Mouse (Mus musculus) cerebellum, adult 18-20 months (tissue): ENCODE results near the gene Smim5.

Experiments
- DNase-seq, 2 experiments: peaks; one replicate each; pipeline ENCODE4 v3.0.0; 2021

The Smim5 gene

GRCm38 (mm10) chr11:115931235-115931634 is 31.5 kb downstream of the Smim5 start:
- DNase-seq: no peak

- peak; percentile 98 for DNase-seq
These were observed 33.5 kb downstream of the Smim5 start, which contains the start of the genes Sap30bp and Recql5 for GRCm38 (mm10) chr11:115933108-115933746. Gene Sap30bp, plus strand, starts transcription at chr11:115933282. Gene Recql5, minus strand, starts transcription at chr11:115933477.

- DNase-seq: no peak
These were observed 34.0 kb downstream of the Smim5 start for GRCm38 (mm10) chr11:115933747-115934110.

- peak; percentile 62 to 79 for DNase-seq
These were observed 40.0 kb downstream of the Smim5 start for GRCm38 (mm10) chr11:115939690-115940329.

- DNase-seq: no peak
These were observed 42.2 kb downstream of the Smim5 start for GRCm38 (mm10) chr11:115941980-115942379.

- DNase-seq: no peak
These were observed 45.5 kb downstream of the Smim5 start for GRCm38 (mm10) chr11:115945247-115945646.

GRCm38 (mm10) chr11:115946221-115946828 is 46.6 kb downstream of the Smim5 start:
- no peak for DNase-seq

GRCm38 (mm10) chr11:115948316-115948715 is 48.5 kb downstream of the Smim5 start:
- no peak for DNase-seq

GRCm38 (mm10) chr11:115950719-115951118 is 51.0 kb downstream of the Smim5 start:
- no peak for DNase-seq

- no peak for DNase-seq
These were observed 54.9 kb downstream of the Smim5 start for GRCm38 (mm10) chr11:115954712-115955111.

GRCm38 (mm10) chr11:115955195-115955858 is 55.6 kb downstream of the Smim5 start:
- no peak for DNase-seq
